Mouse (Mus musculus): Measurements from ENCODE around the gene Tnf. TPM values are rescaled to one million over a fixed set of nuclear protein-coding genes. Genes with fewer than 3 reads are reported as not detected.

Tnf gene
- polyA plus RNA-seq, 1 experiment from 2014 or later = 0.64 TPM

GRCm38 (mm10) chr17:35232659-35233058 is 30.9 kb upstream of the Tnf start:
- Histone ChIP-seq H3K4me1 (peaks cover 34% of the 10 kb centered on the region), H3K36me3 (peaks cover 37% of the 10 kb centered on the region), H3K9ac (no peak overlapping the region), H3K4me2 (0 out of 2 replicates have a peak overlapping the region, but pooled peaks have one; percentile 7), H3K4me3 (no peak overlapping the region), H3K9me3 (no peaks in the 10 kb centered on the region), H3K27ac (peak overlapping the region; percentile 75), H3K27me3 (no peaks in the 10 kb centered on the region)
- ATAC-seq (ENCODE audit: insufficient number of reproducible peaks, low FRiP score, low TSS enrichment, low read depth) = no peak
- WGBS = 79% methylated on average over 5 of the region's 5 CpGs

- no peak for ATAC-seq (ENCODE audit: insufficient number of reproducible peaks, low FRiP score, low TSS enrichment, low read depth)
- H3K4me1 ChIP-seq = peaks cover 34% of the 10 kb centered on the region
- H3K4me2 ChIP-seq = no peak overlapping the region
- no peak overlapping the region for H3K9ac ChIP-seq
- WGBS = 13% methylated on average over 12 of the region's 12 CpGs
- no peaks in the 10 kb centered on the region for H3K9me3 ChIP-seq
- no peak overlapping the region for H3K4me3 ChIP-seq
- peaks cover 43% of the 10 kb centered on the region for H3K36me3 ChIP-seq
- H3K27me3 ChIP-seq = no peaks in the 10 kb centered on the region
- H3K27ac ChIP-seq = no peak overlapping the region
These were observed 30.2 kb upstream of the Tnf start for GRCm38 (mm10) chr17:35232043-35232442.

- WGBS = 94% methylated on average over 10 of the region's 10 CpGs
- H3K4me3 ChIP-seq = no peak overlapping the region
- no peak for ATAC-seq (ENCODE audit: insufficient number of reproducible peaks, low FRiP score, low TSS enrichment, low read depth)
- H3K27ac ChIP-seq = no peak overlapping the region
- no peaks in the 10 kb centered on the region for H3K9me3 ChIP-seq
- H3K9ac ChIP-seq = no peak overlapping the region
- peaks cover 27% of the 10 kb centered on the region for H3K4me1 ChIP-seq
- peaks cover 49% of the 10 kb centered on the region for H3K36me3 ChIP-seq
- no peaks in the 10 kb centered on the region for H3K27me3 ChIP-seq
- H3K4me2 ChIP-seq = no peak overlapping the region
These were observed 29.2 kb upstream of the Tnf start for GRCm38 (mm10) chr17:35231022-35231421.

GRCm38 (mm10) chr17:35226561-35227046 is 24.8 kb upstream of the Tnf start:
- Histone ChIP-seq H3K9ac (no peak overlapping the region), H3K27ac (no peak overlapping the region), H3K27me3 (no peaks in the 10 kb centered on the region), H3K36me3 (peaks cover 52% of the 10 kb centered on the region), H3K4me1 (0 out of 2 replicates have a peak, but pooled peaks cover under 1% of the 10 kb centered on the region), H3K4me3 (no peak overlapping the region), H3K4me2 (no peak overlapping the region), H3K9me3 (no peaks in the 10 kb centered on the region)
- 83% methylated on average over 14 of the region's 14 CpGs for WGBS
- ATAC-seq (ENCODE audit: insufficient number of reproducible peaks, low FRiP score, low TSS enrichment, low read depth) = no peak

- peaks cover 45% of the 10 kb centered on the region for H3K36me3 ChIP-seq
- ATAC-seq (ENCODE audit: insufficient number of reproducible peaks, low FRiP score, low TSS enrichment, low read depth) = no peak
- H3K4me1 ChIP-seq = 0 out of 2 replicates have a peak, but pooled peaks cover 1% of the 10 kb centered on the region
- no peak overlapping the region for H3K4me2 ChIP-seq
- WGBS = 91% methylated on average over 5 of the region's 5 CpGs
- no peaks in the 10 kb centered on the region for H3K27me3 ChIP-seq
- no peak overlapping the region for H3K27ac ChIP-seq
- H3K9me3 ChIP-seq = no peaks in the 10 kb centered on the region
- H3K9ac ChIP-seq = no peak overlapping the region
- H3K4me3 ChIP-seq = no peak overlapping the region
These were observed 23.6 kb upstream of the Tnf start for GRCm38 (mm10) chr17:35225456-35225855.

GRCm38 (mm10) chr17:35224641-35225040 is 22.8 kb upstream of the Tnf start:
- Histone ChIP-seq H3K27me3 (no peaks in the 10 kb centered on the region), H3K4me3 (no peak overlapping the region), H3K4me1 (0 out of 2 replicates have a peak, but pooled peaks cover 6% of the 10 kb centered on the region), H3K9me3 (no peaks in the 10 kb centered on the region), H3K27ac (no peak overlapping the region), H3K9ac (no peak overlapping the region), H3K36me3 (peaks cover 48% of the 10 kb centered on the region), H3K4me2 (no peak overlapping the region)
- ATAC-seq (ENCODE audit: insufficient number of reproducible peaks, low FRiP score, low TSS enrichment, low read depth) = no peak
- WGBS = 95% methylated on average over 4 of the region's 4 CpGs

GRCm38 (mm10) chr17:35222299-35222698 is 20.5 kb upstream of the Tnf start:
- H3K4me3 ChIP-seq = no peak overlapping the region
- H3K27me3 ChIP-seq = no peaks in the 10 kb centered on the region
- no peaks in the 10 kb centered on the region for H3K9me3 ChIP-seq
- peaks cover 26% of the 10 kb centered on the region for H3K36me3 ChIP-seq
- H3K9ac ChIP-seq = no peak overlapping the region
- H3K4me2 ChIP-seq = no peak overlapping the region
- WGBS = 78% methylated on average over 6 of the region's 6 CpGs
- no peak for ATAC-seq (ENCODE audit: insufficient number of reproducible peaks, low FRiP score, low TSS enrichment, low read depth)
- H3K4me1 ChIP-seq = 0 out of 2 replicates have a peak, but pooled peaks cover 6% of the 10 kb centered on the region
- H3K27ac ChIP-seq = 0 out of 2 replicates have a peak overlapping the region, but pooled peaks have one; percentile 33

GRCm38 (mm10) chr17:35220156-35220952 is 18.5 kb upstream of the Tnf start, which contains the start of gene Gm16181:
TSS of gene Gm16181 (plus strand) at chr17:35220834.
- 0 out of 2 replicates have a peak, but pooled peaks cover 6% of the 10 kb centered on the region for H3K4me1 ChIP-seq
- H3K4me2 ChIP-seq = no peak within 1 kb of the TSS
- H3K9ac ChIP-seq = no peak within 1 kb of the TSS
- ATAC-seq (ENCODE audit: insufficient number of reproducible peaks, low FRiP score, low TSS enrichment, low read depth) = no peak
- 83% methylated on average over 28 of the region's 28 CpGs for WGBS
- no peaks in the 10 kb centered on the region for H3K27me3 ChIP-seq
- no peak within 1 kb of the TSS for H3K27ac ChIP-seq
- H3K4me3 ChIP-seq = no peak within 1 kb of the TSS
- H3K36me3 ChIP-seq = peaks cover 18% of the 10 kb centered on the region
- no peaks in the 10 kb centered on the region for H3K9me3 ChIP-seq

GRCm38 (mm10) chr17:35219601-35220041 is 17.8 kb upstream of the Tnf start:
- no peak for ATAC-seq (ENCODE audit: insufficient number of reproducible peaks, low FRiP score, low TSS enrichment, low read depth)
- Histone ChIP-seq H3K9me3 (no peaks in the 10 kb centered on the region), H3K4me1 (0 out of 2 replicates have a peak, but pooled peaks cover 6% of the 10 kb centered on the region), H3K27me3 (no peaks in the 10 kb centered on the region), H3K4me3 (no peak overlapping the region), H3K27ac (no peak overlapping the region), H3K9ac (no peak overlapping the region), H3K4me2 (no peak overlapping the region), H3K36me3 (peaks cover 13% of the 10 kb centered on the region)
- 81% methylated on average over 6 of the region's 6 CpGs for WGBS

GRCm38 (mm10) chr17:35218516-35219193 is 16.8 kb upstream of the Tnf start:
- H3K4me3 ChIP-seq = no peak overlapping the region
- peaks cover 13% of the 10 kb centered on the region for H3K36me3 ChIP-seq
- H3K4me2 ChIP-seq = no peak overlapping the region
- H3K9ac ChIP-seq = no peak overlapping the region
- ATAC-seq (ENCODE audit: insufficient number of reproducible peaks, low FRiP score, low TSS enrichment, low read depth) = no peak
- no peak overlapping the region for H3K27ac ChIP-seq
- H3K4me1 ChIP-seq = 0 out of 2 replicates have a peak, but pooled peaks cover 6% of the 10 kb centered on the region
- H3K9me3 ChIP-seq = no peaks in the 10 kb centered on the region
- 75% methylated on average over 18 of the region's 18 CpGs for WGBS
- no peaks in the 10 kb centered on the region for H3K27me3 ChIP-seq

GRCm38 (mm10) chr17:35213071-35213470 is 11.3 kb upstream of the Tnf start:
- Histone ChIP-seq H3K4me1 (no peaks in the 10 kb centered on the region), H3K36me3 (no peaks in the 10 kb centered on the region), H3K4me3 (no peak overlapping the region), H3K9me3 (no peaks in the 10 kb centered on the region), H3K4me2 (no peak overlapping the region), H3K27me3 (no peaks in the 10 kb centered on the region), H3K9ac (no peak overlapping the region), H3K27ac (no peak overlapping the region)
- ATAC-seq (ENCODE audit: insufficient number of reproducible peaks, low FRiP score, low TSS enrichment, low read depth) = no peak
- WGBS = 89% methylated on average over 5 of the region's 5 CpGs

- Histone ChIP-seq H3K4me1 (no peaks in the 10 kb centered on the region), H3K27me3 (no peaks in the 10 kb centered on the region), H3K9ac (no peak overlapping the region), H3K4me2 (no peak overlapping the region), H3K27ac (no peak overlapping the region), H3K9me3 (no peaks in the 10 kb centered on the region), H3K4me3 (no peak overlapping the region), H3K36me3 (no peaks in the 10 kb centered on the region)
- no peak for ATAC-seq (ENCODE audit: insufficient number of reproducible peaks, low FRiP score, low TSS enrichment, low read depth)
- WGBS = 57% methylated on average over 3 of the region's 3 CpGs
These were observed 8.8 kb upstream of the Tnf start for GRCm38 (mm10) chr17:35210593-35210992.
